Mouse (Mus musculus) ovary, postnatal 36 days (tissue): ENCODE results near the gene Zbtb20.

ENCODE experiments used
- DNase-seq: peaks from one replicate; pipeline ENCODE4 v3.0.0; 2022; ENCODE audit warnings: low spot score, mixed read lengths

Zbtb20 gene

GRCm38 (mm10) chr16:43080923-43081702 lies 205.4 kb downstream of the Zbtb20 start:
- no peak for DNase-seq

- DNase-seq, result no peak
Observed at GRCm38 (mm10) chr16:43081995-43082394, 206.3 kb downstream of the Zbtb20 start.

DNA sequence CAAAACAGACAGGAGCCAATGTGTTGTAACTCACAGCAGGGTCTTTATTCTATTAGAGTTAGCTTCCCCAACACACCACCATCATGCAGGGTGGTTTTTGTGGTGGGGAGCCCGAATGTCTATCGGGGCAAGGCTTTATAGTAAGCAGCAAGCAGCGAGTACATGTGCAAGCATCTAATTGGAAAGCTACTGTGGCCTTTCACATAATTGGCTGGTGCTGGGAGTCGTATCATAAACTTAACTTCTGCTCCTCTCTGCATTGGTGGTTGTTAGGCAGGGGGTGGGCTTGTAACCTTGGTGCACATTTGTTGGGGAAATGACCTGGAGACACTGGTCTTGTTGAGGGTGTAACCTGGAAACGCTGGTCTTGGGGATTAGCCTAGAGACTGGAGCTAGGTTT lies 207.1 kb downstream of the Zbtb20 start:
- no peak for DNase-seq

GRCm38 (mm10) chr16:43090188-43090587 lies 214.5 kb downstream of the Zbtb20 start:
- DNase-seq, result no peak

DNA sequence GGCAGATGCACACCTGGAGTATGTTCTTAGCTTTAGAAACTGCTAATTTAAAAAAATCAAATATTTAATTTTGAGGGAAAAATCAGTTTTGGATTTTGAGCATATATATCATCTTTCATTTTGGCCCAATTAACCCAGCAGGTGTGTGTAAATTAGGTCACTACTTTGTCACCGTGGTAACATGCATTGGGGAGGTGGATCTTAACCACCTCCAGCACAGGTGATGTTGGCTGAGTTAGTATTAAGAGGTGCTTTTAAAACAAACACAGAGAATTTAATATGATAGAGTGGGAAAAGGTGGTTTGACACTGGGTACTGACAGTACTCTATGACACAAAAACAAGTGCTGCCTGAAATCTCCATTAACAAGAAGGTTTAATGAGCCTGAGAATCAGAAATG lies 218.5 kb downstream of the Zbtb20 start:
- no peak for DNase-seq

GRCm38 (mm10) chr16:43094756-43095155 lies 219.1 kb downstream of the Zbtb20 start:
- DNase-seq, result no peak

DNA sequence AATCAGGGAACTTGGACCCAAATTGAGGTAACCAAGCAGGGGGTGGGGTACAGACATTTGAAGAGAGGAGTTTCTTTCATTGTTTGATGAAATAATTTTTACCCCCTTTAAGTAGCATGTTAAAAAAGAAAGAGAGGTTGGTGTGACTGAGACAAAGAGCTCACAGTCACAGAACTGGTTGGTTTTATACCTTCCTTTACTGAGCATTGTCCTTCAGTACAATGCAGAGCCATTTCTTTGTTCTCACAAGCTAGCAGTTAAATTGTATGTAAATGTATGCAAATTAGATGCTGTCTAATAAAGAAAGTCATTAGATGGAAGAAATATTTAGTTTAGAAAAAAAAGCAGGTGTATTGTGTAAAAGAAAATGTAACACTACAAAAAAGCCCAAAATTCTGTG lies 220.4 kb downstream of the Zbtb20 start:
- DNase-seq, result no peak

GRCm38 (mm10) chr16:43098153-43098552 lies 222.5 kb downstream of the Zbtb20 start:
- DNase-seq, result no peak

DNA sequence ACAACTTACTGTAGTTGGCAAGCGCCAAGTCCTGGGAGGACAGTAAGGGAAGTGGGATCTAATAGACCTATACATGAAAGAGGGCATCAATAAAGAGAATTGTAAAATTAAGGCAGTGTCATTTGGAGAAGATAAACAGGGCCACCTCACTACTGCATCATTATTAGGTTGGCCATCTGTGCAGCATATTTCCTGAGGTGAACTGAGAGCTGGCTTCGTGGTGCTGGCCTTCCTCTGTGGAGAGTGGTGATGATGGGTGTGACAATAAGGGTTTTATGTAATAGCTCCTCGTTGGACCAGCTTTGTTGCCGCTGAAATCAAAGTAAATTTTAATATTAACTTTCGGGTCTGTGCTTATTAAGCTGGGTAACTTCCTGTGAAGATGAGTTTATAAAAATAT lies 223.0 kb downstream of the Zbtb20 start:
- DNase-seq, result no peak

DNA sequence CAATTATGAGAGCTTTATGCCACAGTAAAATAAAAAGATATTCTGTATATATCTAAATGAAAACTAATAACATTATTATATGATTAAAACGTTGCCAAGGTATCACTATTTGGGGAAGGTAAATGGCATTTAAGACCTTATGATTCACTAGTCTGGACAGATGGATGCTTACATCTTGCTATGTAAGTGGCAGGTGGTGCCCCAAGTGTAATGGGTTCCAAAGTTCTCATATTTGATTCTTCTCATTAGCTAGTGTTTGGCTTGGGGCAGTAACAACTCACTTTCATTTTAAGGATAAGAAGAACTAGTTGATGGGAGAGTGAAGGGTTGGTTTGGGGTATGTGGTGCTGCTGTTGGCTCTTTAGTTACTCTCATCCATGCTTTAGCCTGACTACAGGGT lies 235.6 kb downstream of the Zbtb20 start:
- DNase-seq, result no peak

DNA sequence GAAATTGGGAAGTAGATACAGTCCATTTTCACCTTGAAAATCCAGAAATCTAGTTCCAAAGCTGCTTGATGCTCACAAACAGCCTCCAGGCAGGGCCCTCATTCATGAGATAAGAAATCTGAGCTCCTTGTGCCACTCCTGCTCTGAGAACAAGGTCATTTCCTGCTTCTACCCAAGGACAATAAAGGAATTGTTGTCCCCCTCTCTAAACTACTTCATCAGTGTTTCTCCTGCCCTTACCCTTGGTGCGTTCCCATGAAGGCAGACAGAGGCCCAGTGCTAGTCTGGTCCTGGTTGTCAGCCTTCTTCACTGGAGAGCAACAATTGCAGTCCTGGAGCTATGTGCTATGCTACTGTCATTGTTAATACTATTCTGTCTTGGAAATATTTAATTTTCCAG lies 238.3 kb downstream of the Zbtb20 start:
- DNase-seq, result no peak

DNA sequence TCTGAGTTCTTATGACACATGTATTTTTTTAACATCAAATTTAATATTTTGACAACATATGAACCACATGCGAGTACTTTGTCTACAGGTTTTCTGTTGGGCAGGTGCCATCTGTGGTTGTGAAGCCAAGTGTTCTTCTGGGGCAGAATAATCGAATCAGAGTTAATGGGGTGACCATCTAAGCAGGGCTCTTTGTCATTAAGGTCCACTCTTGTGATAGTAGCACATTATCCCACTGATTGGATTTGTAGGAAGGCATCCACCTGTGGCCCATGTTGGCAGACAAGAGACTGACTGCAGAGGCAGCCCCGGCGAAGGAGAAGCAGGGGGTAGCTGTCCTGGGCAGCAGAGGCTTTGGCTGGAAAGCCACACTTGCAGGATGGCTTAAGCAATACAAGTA lies 254.3 kb downstream of the Zbtb20 start:
- DNase-seq, result no peak

DNA sequence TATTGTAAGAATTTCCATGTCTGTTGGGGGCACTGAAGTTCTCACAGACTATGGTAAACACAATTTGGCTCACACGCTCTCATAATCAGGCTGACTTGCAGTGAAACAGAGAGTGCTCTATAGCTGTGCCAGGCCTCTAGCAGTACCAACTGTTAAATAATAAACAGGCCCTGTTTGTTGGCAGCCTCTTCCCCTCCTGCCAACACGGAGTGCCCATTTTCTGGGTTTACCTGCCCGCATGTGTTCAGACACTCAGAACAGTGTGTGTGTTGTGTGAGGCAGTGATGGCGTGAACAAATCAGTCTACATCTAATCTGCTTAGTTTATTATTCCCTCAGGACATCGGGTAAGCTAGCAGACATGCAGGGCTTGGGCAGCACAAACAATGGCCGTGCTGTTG lies 254.9 kb downstream of the Zbtb20 start:
- DNase-seq, result no peak

GRCm38 (mm10) chr16:43131077-43131476 lies 255.4 kb downstream of the Zbtb20 start:
- DNase-seq, result no peak

- DNase-seq, result no peak
Observed at GRCm38 (mm10) chr16:43168506-43168905, 292.8 kb downstream of the Zbtb20 start.

DNA sequence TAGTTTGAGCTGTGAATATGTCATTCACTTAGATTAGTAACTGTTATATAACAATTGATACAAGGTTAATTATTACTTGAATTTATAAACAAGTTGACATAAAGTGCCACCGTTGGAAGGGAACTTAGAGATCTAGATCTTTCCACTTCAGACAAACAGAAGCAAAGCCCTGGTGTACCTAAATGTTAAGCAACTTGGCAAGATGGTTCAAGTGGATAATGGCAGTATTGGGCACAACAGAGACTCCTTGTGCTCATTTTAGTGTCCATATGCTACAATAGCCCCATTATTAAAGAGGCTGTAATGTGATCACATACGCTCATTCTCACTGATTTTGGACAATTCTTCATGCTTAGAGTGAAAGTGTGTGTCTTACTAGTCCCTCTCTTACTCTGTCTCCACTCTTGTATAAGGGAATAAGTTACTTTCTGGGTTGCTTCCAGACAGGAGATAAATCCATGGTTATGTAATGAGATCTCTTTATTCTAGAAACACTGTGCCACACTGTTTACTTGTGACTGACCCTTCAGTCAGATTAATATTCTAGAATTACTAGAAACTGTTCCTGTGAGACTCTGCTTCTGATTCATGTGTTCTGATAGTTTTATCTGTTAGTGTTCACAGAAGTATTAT lies 293.7 kb downstream of the Zbtb20 start:
- DNase-seq, result no peak

DNA sequence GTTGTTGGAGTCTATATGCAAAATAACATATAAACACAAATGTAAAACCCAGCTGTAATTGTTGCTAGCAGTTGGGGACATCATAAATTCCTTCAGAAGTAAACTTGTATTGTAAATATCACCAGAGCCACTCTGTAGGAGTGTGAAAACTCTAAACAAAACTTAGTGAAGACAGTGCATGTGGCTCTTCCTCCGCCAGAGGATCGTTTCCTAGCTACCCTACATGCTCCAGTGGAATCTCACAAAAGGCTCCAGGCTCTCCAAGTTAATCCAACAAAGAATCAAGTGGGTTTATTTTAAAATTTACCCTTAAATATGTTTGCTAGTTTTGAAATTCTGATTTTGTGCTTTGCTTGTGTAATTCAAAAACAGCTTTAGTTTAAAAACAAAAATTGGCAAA lies 296.5 kb downstream of the Zbtb20 start:
- no peak for DNase-seq

DNA sequence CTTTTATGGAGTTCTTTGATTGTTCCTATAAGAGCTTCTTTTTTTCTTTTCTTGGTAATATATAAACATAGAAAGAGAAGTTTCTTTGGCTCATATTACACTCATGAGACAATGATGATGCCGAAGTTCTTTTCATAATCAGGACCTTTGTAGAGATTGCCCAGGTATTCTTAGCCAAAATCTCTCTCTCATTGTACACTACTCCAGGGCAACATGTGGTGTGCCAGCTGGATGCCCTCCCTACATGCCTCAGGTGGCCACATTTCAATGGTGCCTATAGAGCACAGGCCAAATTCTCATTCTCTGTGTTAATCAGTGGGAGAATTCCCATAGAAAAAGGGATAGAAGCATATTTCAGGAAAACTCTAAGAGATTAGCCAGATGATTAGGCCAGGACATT lies 297.2 kb downstream of the Zbtb20 start:
- DNase-seq, result no peak

DNA sequence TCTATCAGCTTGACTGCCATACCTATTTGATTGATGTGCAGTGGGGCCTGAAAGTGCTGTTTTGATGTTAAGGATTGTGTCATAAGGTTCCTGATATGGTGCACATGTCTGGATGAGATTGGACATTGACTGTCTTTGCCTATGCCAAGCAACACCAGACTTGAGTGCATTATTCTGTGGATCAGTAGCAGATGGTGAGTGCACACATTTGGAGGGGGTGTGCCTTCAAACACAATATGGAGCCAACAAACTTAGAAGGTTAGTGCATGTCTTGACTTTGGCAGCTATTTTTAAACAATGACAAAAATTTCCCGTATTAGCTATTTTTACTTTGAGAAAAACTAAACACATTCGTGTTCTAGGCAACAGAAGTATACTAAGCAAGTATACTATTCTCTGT lies 299.1 kb downstream of the Zbtb20 start:
- DNase-seq, result no peak

- DNase-seq, result no peak
Observed at GRCm38 (mm10) chr16:43181038-43181437, 305.4 kb downstream of the Zbtb20 start.

DNA sequence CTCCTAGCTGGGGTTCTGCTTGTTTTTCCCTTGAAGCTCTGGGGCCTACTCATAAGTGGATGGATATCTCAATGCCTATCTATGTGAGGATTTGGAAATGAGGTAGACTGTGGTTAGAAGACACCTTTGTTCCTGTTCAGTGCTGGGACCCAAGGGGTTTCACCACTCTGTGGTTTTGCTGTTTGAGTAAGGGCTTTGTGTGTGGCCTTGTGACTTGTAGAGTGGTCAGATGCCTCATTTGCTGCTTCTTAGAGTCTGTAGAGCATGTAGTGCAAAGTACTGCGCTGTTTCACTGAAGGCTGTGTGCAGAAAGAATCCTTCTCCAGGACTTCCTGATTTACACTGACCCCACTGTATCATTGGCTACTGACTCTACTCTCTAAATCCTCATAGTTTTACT lies 314.7 kb downstream of the Zbtb20 start:
- no peak for DNase-seq

DNA sequence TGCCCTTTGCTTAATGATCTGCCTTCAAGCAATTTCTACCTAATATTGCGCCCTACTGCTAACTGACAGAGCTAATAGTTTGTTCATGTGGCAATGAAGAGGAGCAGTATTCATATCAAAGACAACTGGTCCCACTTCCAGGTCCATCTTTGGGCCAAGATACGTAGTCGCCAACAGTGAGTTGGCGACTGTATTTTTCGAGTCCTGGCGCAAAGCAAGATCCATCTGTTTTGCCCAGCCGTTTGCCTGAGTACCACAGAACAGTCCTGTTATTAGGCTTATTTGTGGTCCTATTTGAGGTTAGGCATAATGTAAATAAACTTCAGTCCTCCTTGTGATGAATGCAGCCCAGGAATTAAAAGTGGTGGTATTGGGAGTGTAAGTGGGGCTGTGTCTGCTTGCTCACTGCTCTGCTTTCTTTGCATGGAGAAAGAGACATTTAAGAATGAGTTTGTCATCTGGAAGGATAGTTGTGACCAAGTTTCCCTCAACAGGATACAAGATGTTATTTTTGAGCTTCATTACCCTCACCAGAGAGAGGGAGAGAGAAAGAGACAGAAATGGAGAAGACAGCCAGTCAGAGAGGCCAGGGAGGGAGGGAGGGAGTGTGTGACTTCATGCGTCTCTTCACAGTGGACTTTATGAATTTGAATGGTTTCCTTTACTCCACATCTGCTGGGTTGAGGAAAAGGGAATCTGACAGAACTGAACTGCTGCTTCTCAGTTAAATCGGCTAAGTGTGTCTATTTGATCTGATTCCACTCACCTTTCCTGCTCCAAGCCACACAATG lies 315.6 kb downstream of the Zbtb20 start:
- DNase-seq, result no peak

DNA sequence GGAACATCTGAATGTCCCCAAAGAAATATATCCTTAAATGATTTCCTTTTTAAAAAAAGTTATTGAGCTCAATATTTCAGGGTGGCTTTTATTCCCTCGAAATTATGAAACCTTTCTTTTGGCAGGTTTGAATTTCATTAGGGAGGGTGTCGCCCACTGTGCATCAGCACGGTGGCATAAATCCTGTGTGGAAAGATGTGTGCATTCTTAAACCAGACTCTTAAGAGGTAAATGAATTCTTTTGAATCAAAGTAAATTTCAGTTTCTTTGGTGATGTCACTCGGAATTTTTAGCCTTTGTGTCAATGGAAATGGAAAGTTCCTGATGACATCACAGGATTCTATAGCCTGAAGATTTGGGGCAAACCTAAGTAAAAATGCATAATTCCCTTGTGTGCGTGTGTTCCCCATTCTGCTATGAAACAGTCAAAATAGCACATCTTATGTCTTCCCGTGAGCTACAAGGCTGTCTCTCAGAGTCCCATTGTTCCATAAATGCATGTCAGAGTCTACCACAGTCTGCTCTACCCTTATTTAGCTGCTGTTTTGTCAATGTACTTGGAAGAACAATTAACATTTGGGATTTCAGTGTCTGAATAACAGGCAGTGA lies 318.1 kb downstream of the Zbtb20 start:
- no peak for DNase-seq
